Mouse (Mus musculus) layer of hippocampus, adult 8-10 months (tissue): ENCODE results near the gene Pptc7. TPM values are rescaled to one million over a fixed set of nuclear protein-coding genes. Genes with fewer than 3 reads are reported as not detected.

Experiments used
- DNase-seq, 2 experiments: peaks; one replicate each; pipeline ENCODE4 v3.0.0; 2022; ENCODE audit warnings: low spot score in 2 of 2
- total RNA-seq, 4 experiments: library from RNA; stranded (reverse); gene quantifications; 2 replicates each; pipeline ENCODE4 v1.2.4; 2022

Pptc7 gene
- total RNA-seq, 4 experiments from 2014 or later = 41.0 to 48.0 (median 43.7) TPM

- no peak for DNase-seq
Measured at GRCm38 (mm10) chr5:122267136-122267535, 17.0 kb upstream of the Pptc7 start.

- peak in 1 of 2 experiments; percentile 79 for DNase-seq
Measured at GRCm38 (mm10) chr5:122267899-122268298, 16.3 kb upstream of the Pptc7 start.

DNA sequence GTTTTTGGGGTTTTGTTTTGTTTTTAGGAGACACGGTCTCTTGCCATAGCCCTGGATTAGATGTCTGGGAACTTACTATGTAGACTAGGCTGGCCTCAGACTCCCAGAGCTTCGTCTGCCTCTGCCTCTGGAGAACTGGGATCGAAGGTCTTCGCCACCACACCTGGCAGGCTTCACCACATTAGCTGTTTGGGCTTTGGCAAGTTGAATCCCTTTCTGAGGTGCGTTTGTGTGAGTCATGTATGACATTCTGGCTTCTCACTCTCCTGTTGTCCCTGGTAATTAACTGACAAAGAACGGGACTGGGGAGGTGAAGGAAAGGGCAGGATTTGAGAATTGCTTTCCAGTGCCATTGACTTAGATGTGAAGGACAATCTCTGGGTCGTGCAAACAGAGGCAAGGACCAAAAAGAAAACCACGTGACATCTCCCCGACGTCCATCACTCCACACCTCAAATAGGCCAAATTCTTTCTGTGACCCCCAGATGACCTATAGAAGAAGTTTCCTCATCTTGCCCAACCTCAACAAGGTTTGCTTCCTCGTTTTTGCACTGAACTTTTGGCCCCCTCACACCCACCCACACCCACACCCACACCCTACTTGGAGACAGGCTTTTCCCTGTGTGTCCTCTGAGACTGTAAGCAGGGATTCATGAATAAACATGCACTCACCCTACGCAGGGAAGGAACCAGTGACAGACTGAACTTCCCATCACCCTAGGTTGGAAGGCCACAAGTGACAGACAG lies 15.1 kb upstream of the Pptc7 start:
- no peak for DNase-seq

GRCm38 (mm10) chr5:122272821-122273220 lies 11.3 kb upstream of the Pptc7 start:
- no peak for DNase-seq

DNA sequence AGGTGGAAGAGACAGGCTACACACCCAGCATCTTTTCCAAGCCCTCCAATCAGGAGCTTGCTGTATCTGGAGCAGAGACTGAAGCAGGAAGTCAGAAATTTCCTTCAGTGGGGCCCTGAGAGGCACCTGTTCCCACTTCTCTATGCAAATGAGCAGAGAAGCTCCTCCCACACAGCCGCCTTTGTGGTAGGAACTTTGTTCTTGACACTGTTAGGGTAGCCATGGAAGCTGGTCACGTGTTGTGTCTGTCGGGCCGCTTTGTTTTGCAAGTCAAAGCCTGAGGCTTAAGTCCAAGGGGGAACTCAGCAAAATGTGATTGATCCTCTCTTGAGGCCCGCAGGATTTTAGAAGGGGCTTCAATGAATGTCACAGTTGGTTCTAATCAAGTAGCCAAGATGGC lies 9.4 kb upstream of the Pptc7 start:
- no peak for DNase-seq

DNA sequence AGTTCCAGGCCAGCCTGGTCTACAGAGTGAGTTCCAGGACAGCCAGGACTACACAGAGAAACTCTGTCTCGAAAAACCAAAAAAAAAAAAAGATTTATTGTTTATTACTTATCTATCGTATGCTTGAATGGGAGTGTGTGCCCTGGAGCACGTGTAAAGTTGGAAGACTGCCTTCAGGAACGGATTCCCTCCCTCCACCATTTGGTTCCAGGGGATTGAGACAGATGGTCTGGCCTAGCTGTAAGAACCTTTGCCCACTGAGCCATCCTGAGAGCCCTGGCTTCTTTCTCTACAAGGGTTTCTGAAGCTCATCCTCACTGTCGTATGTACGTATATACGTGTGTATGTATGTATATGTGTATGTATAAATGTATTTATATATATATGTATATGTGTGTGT lies 5.2 kb upstream of the Pptc7 start:
- no peak for DNase-seq

GRCm38 (mm10) chr5:122279799-122280421 lies 4.3 kb upstream of the Pptc7 start:
- DNase-seq = no peak

GRCm38 (mm10) chr5:122280422-122280826 lies 3.7 kb upstream of the Pptc7 start:
- DNase-seq = no peak

GRCm38 (mm10) chr5:122280827-122281462 lies 3.2 kb upstream of the Pptc7 start:
- DNase-seq = no peak

DNA sequence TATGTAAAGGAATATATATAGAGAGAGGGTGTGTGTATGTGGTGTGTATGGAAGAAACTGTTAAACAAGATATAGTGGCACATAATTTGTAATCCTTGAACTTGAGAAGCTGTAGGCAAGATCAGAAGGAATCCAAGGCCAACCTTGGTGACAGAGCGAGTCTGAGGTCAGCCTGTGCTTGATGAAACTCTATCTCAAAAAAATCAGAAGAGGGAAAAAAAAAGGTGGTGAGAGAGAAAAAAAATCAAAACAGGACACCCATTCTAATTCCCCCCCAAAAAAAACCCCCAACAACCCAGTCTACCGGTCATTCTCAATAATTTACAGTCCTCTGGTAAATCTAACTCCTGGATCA lies 360 bp upstream of the Pptc7 start:
- no peak for DNase-seq

DNA sequence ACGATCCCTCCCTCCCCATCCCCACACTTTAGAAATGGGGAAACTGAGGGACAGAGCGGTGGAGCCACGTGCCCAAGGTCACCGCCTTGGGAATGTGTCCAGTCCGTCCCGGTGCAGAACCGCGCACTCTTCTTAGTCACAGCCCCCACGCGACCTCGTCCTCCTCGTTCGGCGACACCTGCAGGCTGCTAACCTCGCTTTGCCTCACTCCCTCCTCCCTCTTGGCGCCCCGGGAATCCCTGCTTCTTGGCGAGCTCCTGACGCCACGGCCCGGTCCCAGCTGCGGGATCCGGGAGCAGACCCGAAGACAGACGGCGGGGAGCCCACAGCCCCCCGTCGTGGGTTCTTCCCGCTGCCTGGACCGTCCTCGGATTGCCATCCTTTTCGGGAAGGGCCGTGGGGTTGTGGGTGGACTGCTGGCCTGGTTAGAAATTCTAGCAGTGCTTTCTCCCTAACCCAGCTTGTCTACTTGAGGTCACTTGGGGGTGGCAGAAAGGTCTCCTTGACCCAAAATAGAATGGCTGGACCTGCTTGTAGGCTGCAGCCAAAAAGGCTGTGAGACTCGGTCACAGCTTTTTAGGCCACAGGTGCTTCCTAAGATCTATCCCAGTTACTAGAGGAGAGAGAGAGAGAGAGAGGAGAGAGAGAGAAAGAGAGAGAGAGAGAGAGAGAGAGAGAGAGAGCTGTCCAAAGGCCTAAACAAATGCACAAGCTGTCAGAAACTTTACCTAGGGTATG lies 1.0 kb downstream of the Pptc7 start:
- no peak for DNase-seq

- no peak for DNase-seq
Measured at GRCm38 (mm10) chr5:122285767-122286150, 1.6 kb downstream of the Pptc7 start.

GRCm38 (mm10) chr5:122286191-122286590 lies 2.0 kb downstream of the Pptc7 start:
- DNase-seq = no peak

DNA sequence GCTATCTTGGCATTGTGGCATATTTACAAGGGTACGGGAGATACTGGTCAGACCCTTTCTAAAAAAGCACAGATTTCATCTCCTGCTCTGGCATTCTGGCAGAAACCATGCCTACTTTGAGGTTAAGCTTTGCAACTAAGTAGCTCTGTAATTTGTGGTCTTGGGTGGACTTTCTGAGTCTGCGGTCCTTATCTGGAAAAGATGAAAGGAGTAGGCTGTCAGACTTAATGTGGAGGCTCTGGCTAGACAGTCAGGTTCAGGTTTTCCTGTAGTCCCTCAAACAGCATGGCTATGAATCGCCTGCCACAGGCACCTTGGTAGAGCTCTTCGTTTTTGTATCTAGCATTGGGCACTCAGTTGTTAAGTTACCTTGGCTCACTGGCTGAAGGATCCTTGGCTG lies 2.9 kb downstream of the Pptc7 start:
- DNase-seq = no peak

GRCm38 (mm10) chr5:122288147-122288811 lies 4.1 kb downstream of the Pptc7 start:
- DNase-seq = no peak

- no peak for DNase-seq
Measured at GRCm38 (mm10) chr5:122291149-122291548, 7.0 kb downstream of the Pptc7 start.

- no peak for DNase-seq
Measured at GRCm38 (mm10) chr5:122291553-122292339, 7.6 kb downstream of the Pptc7 start.

DNA sequence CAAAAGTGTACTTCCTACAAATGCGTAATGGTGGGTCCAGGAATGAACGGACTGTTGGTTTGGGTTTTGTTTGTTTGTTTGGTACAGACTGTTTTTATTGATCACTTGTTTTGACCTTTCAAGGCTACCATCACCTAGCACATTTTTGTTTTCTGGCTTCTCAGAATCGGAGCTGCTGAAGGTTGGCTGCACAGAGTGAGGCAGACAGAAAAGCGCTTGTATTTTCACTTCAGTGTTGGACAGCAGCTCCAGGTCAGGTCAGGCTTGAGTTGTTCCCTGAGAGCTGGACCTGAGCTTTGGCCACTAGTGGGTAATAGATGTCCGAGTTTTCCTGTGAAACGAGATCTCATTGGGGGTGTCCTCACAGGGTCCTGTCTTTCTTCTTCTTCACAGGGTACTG lies 9.0 kb downstream of the Pptc7 start:
- no peak for DNase-seq

DNA sequence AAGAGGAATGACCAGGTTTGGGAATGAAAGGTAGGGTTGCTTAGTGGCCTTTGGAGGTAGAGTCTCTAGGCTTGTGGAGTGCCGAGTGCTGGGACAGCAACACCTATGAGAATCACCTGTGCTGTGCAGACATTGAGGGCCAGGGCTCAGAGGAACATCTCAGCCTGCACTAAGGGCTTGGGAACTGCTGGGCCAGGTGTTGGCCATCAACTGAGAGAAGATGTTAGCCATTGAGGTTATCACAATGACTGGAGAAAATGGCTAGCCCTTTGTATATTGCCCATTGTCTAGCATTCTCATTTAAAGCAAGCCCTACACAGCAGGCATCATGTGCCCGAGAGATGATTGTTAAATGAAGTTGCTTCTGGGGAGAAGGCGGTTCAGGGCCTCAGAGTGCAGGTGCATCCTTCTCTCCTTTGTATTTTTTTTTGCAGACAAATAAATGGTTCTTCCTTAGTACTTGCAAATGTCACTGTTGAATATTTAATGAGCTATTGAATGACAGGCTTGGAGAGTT lies 10.1 kb downstream of the Pptc7 start:
- no peak for DNase-seq

DNA sequence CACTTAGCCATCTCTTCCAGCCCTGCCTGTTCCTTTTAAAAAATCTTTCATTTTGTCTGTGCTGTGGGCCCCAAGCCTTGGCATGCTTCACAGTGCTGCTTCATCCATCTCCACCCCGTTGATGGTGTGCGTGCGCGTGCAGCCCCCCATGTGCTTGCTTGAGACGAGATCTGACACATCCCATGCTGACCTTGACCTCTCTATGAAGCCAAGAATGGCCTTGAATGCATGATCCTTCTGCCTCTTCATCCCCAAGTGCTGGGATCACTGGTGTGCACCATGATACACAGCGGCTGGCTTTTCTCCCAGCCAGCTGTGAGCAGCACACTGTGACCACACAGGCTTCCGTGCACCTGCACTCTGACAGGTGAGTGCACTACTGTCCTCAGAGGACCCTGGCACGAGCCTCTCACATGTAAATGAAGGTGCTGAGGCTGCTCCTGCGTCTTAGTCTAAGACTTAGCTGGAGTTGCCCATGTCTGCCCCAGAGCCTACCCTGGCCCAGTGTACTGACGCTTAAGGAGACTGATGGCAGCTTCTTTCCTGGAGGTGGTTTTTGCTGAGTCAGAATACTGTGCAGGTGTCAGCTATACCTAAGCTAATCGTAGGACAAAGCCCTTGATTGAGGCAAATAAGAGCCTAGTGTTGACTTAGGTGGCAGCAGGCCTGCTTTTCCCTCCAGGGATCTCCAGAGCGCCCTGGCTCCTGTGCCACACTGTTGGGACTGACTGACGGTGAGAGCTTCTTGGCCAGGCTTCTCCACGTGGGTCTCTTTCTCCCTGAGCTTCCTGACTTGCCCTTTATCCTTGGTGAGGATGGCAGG lies 11.2 kb downstream of the Pptc7 start:
- DNase-seq = no peak
